Mouse (Mus musculus): ENCODE measurements at regions not wholly inside any gene's neighbourhood (a gene's known extent, or its start where the extent isn't known, plus 50 kb on each side); places are given as distances from the start of the nearest gene placed in this dataset.

GRCm38 (mm10) chr12:57897751-57898250 is 313.8 kb upstream of the Sstr1 start:
- DNase-seq (ENCODE audit: low read depth, low spot score): no peak
- no peaks in the 10 kb centered on the region for H3K79me2 ChIP-seq (ENCODE audit: control insufficient read depth, insufficient read depth, low read length, poor library complexity)
- H3K9me3 ChIP-seq (replicated peaks; ENCODE audit: insufficient read depth, low read length): no peaks in the 10 kb centered on the region
- H3K27me3 ChIP-seq (ENCODE audit: control insufficient read depth in 1 of 2, insufficient read depth in 2 of 2, low read length in 2 of 2): no peaks in the 10 kb centered on the region
- no peak for TF ChIP-seq NELFE (IDR thresholded peaks at IDR 0.05; ENCODE audit: low read depth, low read length)
- no peak for TF ChIP-seq CHD1 (IDR thresholded peaks at IDR 0.05; ENCODE audit: low read depth, low read length)
- TF ChIP-seq HCFC1 (IDR thresholded peaks at IDR 0.05; ENCODE audit: low read depth, low read length): no peak
- no peak for TF ChIP-seq ZC3H11A (IDR thresholded peaks at IDR 0.05; ENCODE audit: low read depth, low read length)
- no peak for TF ChIP-seq USF2 (IDR thresholded peaks at IDR 0.05; ENCODE audit: borderline replicate concordance in 1 of 2, insufficient read depth in 1 of 2, low read depth in 1 of 2, low read length in 2 of 2)
- TF ChIP-seq SIN3A (IDR thresholded peaks at IDR 0.05; ENCODE audit: low read length): no peak
- TF ChIP-seq MXI1 (IDR thresholded peaks at IDR 0.05; ENCODE audit: low read depth, low read length): no peak
- TF ChIP-seq NRF1 (IDR thresholded peaks at IDR 0.05; ENCODE audit: insufficient read depth, low read depth, low read length, poor library complexity, severe bottlenecking): no peak
- H3K4me3 ChIP-seq (ENCODE audit: control insufficient read depth in 1 of 2, insufficient read depth in 1 of 2, low read depth in 2 of 2, low read length in 2 of 2): no peak overlapping the region
- H3K4me1 ChIP-seq (ENCODE audit: control insufficient read depth in 1 of 2, insufficient read depth in 2 of 2, low read length in 2 of 2): no peaks in the 10 kb centered on the region
- no peak overlapping the region for H3K9ac ChIP-seq (ENCODE audit: control insufficient read depth, low read depth, low read length, poor library complexity, severe bottlenecking)
- H3K36me3 ChIP-seq (ENCODE audit: control insufficient read depth in 1 of 2, insufficient read depth in 2 of 2, low read length in 2 of 2): no peaks in the 10 kb centered on the region
- H3K27ac ChIP-seq (ENCODE audit: control insufficient read depth, low read depth, low read length): no peak overlapping the region

DNA sequence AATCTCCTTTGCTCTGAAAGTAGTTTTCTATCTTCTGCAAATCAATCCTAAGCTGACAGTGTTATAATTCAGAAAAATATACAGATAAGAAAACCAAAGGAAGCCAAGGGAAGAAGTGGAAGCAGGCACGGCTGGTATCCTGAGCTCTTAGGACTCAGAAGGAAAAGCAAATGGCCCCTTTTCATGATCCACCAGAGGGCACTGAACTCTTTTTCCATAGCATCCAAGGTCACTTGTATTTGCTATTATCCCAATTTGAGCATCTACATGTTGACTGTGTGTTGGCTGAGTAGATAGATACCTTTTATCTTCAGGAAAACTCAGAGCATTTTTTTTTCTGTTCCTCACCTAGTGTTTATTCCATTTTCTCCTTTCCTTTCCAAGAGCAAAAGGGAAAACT is 306.9 kb upstream of the Sstr1 start:
- Histone ChIP-seq H3K9ac (ENCODE audit: control insufficient read depth, low read depth, low read length, poor library complexity, severe bottlenecking) (no peak overlapping the region), H3K36me3 (ENCODE audit: control insufficient read depth in 1 of 2, insufficient read depth in 2 of 2, low read length in 2 of 2) (no peaks in the 10 kb centered on the region), H3K4me3 (ENCODE audit: control insufficient read depth in 1 of 2, insufficient read depth in 1 of 2, low read depth in 2 of 2, low read length in 2 of 2) (no peak overlapping the region), H3K27ac (ENCODE audit: control insufficient read depth, low read depth, low read length) (no peak overlapping the region), H3K9me3 (replicated peaks; ENCODE audit: insufficient read depth, low read length) (no peaks in the 10 kb centered on the region), H3K27me3 (ENCODE audit: control insufficient read depth in 1 of 2, insufficient read depth in 2 of 2, low read length in 2 of 2) (no peaks in the 10 kb centered on the region; a peak in 1 of 4 replicates), H3K4me1 (ENCODE audit: control insufficient read depth in 1 of 2, insufficient read depth in 2 of 2, low read length in 2 of 2) (no peaks in the 10 kb centered on the region), H3K79me2 (ENCODE audit: control insufficient read depth, insufficient read depth, low read length, poor library complexity) (no peaks in the 10 kb centered on the region)
- no peak for TF ChIP-seq RAD21 (IDR thresholded peaks at IDR 0.05; ENCODE audit: low read depth, low read length)
- no peak for TF ChIP-seq ZNF384 (IDR thresholded peaks at IDR 0.05; ENCODE audit: low read depth, low read length)
- TF ChIP-seq NRF1 (IDR thresholded peaks at IDR 0.05; ENCODE audit: insufficient read depth, low read depth, low read length, poor library complexity, severe bottlenecking): no peak
- no peak for TF ChIP-seq UBTF (IDR thresholded peaks at IDR 0.05; ENCODE audit: borderline replicate concordance, insufficient read depth, low read depth, low read length)
- TF ChIP-seq TAL1 (IDR thresholded peaks at IDR 0.05; ENCODE audit: low read length): no peak
- no peak for TF ChIP-seq E2F4 (IDR thresholded peaks at IDR 0.05; ENCODE audit: borderline replicate concordance, low read depth, low read length)
- no peak for DNase-seq (ENCODE audit: low read depth, low spot score)

GRCm38 (mm10) chr12:57918211-57918610 is 293.4 kb upstream of the Sstr1 start:
- no peaks in the 10 kb centered on the region for H3K9me3 ChIP-seq (replicated peaks; ENCODE audit: insufficient read depth, low read length)
- no peaks in the 10 kb centered on the region for H3K36me3 ChIP-seq (ENCODE audit: control insufficient read depth in 1 of 2, insufficient read depth in 2 of 2, low read length in 2 of 2)
- DNase-seq (ENCODE audit: low read depth, low spot score): no peak
- H3K4me1 ChIP-seq (ENCODE audit: control insufficient read depth in 1 of 2, insufficient read depth in 2 of 2, low read length in 2 of 2): no peaks in the 10 kb centered on the region
- no peak overlapping the region for H3K27ac ChIP-seq (ENCODE audit: control insufficient read depth, low read depth, low read length)
- no peak overlapping the region for H3K9ac ChIP-seq (ENCODE audit: control insufficient read depth, low read depth, low read length, poor library complexity, severe bottlenecking)
- no peak overlapping the region for H3K4me3 ChIP-seq (ENCODE audit: control insufficient read depth in 1 of 2, insufficient read depth in 1 of 2, low read depth in 2 of 2, low read length in 2 of 2)
- no peaks in the 10 kb centered on the region for H3K79me2 ChIP-seq (ENCODE audit: control insufficient read depth, insufficient read depth, low read length, poor library complexity)
- no peaks in the 10 kb centered on the region; a peak in 1 of 4 replicates for H3K27me3 ChIP-seq (ENCODE audit: control insufficient read depth in 1 of 2, insufficient read depth in 2 of 2, low read length in 2 of 2)
- TF ChIP-seq E2F4 (IDR thresholded peaks at IDR 0.05; ENCODE audit: borderline replicate concordance, low read depth, low read length) (no peak), MAFK (IDR thresholded peaks at IDR 0.05; ENCODE audit: borderline replicate concordance, low read depth, low read length) (no peak), USF1 (IDR thresholded peaks at IDR 0.05; ENCODE audit: low read depth, low read length) (no peak), NELFE (IDR thresholded peaks at IDR 0.05; ENCODE audit: low read depth, low read length) (no peak), MEF2A (IDR thresholded peaks at IDR 0.05; ENCODE audit: extremely low read depth, insufficient replicate concordance, low read depth, low read length, poor library complexity, severe bottlenecking) (no peak), NRF1 (IDR thresholded peaks at IDR 0.05; ENCODE audit: insufficient read depth, low read depth, low read length, poor library complexity, severe bottlenecking) (no peak), TAL1 (IDR thresholded peaks at IDR 0.05; ENCODE audit: low read length) (no peak), POLR2A (IDR thresholded peaks at IDR 0.05; ENCODE audit: control insufficient read depth in 1 of 2, insufficient read depth in 1 of 2, low read depth in 1 of 2, low read length in 2 of 2, poor library complexity in 1 of 2) (no peak), MAZ (IDR thresholded peaks at IDR 0.05; ENCODE audit: low read depth, low read length) (no peak), MYC (IDR thresholded peaks at IDR 0.05; ENCODE audit: low read depth, low read length) (no peak), CTCF (IDR thresholded peaks at IDR 0.05 in 2 of 3, conservative IDR thresholded peaks at IDR 0.05 in 1 of 3; ENCODE audit: control insufficient read depth in 1 of 3, insufficient read depth in 1 of 3, low read depth in 2 of 3, low read length in 3 of 3, poor library complexity in 1 of 3, severe bottlenecking in 1 of 3) (no peak), POLR2AphosphoS5 (IDR thresholded peaks at IDR 0.05; ENCODE audit: borderline replicate concordance, low read depth, low read length) (no peak), BHLHE40 (IDR thresholded peaks at IDR 0.05; ENCODE audit: borderline replicate concordance, low read depth, low read length) (no peak), UBTF (IDR thresholded peaks at IDR 0.05; ENCODE audit: borderline replicate concordance, insufficient read depth, low read depth, low read length) (no peak), ZC3H11A (IDR thresholded peaks at IDR 0.05; ENCODE audit: low read depth, low read length) (no peak), KAT2A (conservative IDR thresholded peaks at IDR 0.05; ENCODE audit: low read depth, low read length) (no peak), CHD2 (IDR thresholded peaks at IDR 0.05; ENCODE audit: low read length) (no peak)
